Mouse (Mus musculus) gastrocnemius, postnatal 25 days (tissue): Measurements from ENCODE around the gene Lmbr1l. TPM values are rescaled to one million over a fixed set of nuclear protein-coding genes. Genes with fewer than 3 reads are reported as not detected.

Experiments used
- DNase-seq: peaks from one replicate; pipeline ENCODE4 v3.0.0; 2022
- total RNA-seq, 2 experiments: library from RNA; stranded (reverse); gene quantifications; 1 replicate in 1 of 2; 2 replicates in 1 of 2; pipeline ENCODE4 v1.2.3; 2021

The Lmbr1l gene
- total RNA-seq, 2 experiments from 2014 or later = 6.1 to 6.6 TPM

- no peak for DNase-seq
Measured at GRCm38 (mm10) chr15:98895635-98896589, 22.1 kb downstream of the Lmbr1l start.

DNA sequence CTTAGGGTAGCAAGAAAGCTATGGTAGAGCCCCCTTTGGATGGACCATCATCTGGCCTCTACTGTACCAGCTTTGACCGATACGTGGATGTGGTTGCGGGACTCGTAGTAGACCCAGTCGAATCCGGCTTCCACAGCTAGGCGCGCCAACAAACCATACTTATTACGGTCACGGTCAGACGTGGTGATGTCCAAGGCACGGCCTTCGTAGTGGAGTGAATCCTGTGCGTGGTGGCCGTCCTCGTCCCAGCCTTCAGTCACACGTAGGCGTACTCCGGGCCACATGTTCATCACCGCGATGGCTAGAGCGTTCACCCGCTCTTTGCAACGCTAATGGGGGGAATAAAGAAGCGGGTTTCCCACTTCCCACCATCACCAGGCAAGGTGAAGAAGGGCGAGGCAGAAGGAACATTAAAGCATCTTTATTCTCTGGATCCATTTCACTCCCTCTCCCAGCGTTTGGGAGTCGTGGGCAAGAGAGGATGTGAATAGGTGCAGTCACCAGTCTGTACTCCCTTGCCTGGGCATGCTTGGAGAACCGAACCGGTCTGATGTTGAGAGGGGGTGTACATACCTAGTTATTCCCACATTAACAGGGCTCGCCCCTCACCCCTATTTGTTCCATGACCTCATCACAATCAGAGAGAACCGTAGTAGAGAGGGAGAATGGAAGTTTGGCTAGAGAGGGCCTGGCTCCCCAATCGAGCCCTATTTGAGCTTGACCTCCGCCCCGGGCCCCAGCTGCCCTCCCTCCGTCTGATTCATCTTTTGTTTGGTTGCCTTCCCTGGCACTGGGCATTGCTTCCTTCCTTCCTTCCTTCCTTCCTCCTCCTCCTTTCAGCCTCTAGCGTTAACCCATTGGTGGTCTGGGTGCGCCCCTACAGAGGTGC, 23.0 kb downstream of the Lmbr1l start:
- no peak for DNase-seq

- no peak for DNase-seq
Measured at GRCm38 (mm10) chr15:98893940-98894745, 23.9 kb downstream of the Lmbr1l start, which contains the start of gene Rhebl1. TSS of gene Rhebl1 (minus strand) at chr15:98894540.

DNA sequence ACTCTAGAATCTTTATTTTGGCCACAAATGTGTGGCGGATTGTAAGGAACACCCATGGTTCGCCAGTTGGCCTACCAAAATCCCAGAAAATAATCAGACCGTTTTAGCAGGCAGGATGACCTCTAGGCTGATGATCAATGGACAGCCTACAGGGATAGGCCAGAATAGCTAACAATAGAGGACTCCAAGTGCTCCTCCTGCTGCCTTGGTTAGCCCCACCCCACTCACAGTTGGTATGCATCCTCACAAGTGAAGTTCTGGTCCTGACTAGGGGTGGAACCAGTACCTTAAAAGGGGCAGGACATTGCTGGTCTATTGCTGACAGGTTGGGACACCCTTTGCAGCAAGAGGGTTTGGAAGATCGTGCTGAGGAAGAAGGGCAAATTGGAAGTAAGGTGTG, 25.0 kb downstream of the Lmbr1l start:
- no peak for DNase-seq

DNA sequence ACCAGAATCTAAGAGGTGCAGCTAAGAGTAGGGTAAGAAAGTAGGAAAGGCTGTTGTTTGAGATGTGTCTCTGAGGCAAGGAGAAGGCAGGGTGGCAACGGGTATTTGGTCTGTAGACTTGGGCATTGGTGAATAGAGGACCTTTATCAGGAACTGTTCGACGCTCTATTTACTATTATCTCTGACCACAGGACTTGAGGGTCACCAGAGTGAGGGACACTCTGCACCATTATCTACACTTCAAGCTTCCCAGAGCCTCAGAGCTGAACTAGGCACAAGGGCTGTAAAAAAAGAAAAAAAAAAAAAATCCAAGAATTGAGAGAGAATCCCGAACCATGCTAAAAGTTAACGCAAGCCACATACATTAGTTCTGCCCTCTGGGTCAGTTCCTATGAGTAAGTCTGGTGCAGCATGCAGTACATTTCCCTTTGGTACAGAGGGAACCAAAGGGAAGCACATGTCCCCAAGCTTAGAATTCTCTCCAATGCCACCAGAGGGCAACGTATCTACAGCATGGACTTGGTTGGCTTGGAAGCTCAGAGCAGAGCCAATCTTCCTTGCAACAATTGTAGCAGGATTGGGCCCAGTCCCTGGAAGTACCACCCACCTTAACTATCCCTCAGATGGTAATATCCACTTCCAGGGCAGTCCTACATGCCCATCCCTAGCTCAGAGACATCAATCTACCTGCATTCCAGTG, 26.0 kb downstream of the Lmbr1l start:
- DNase-seq = peak; percentile 28

GRCm38 (mm10) chr15:98891198-98891742, 26.8 kb downstream of the Lmbr1l start:
- no peak for DNase-seq

DNA sequence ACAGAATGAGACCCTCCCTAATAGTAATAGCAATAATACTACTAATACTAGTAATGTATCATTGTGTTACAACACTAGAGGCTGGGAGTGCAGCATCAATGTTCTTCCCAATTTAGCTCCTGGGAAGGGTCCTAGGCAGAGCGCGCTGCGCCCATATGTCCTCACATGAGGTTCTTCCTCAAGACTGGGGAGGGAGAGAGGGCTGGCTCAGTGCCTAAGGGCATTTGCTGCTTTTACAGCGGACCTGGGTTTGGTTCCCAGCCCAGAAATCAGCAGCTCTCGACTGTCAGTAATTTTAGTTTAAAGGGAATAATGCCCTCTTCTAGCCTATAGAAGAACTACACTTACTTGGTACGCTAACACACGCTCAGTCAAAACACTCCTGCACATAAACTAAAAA, 30.5 kb downstream of the Lmbr1l start:
- no peak for DNase-seq

DNA sequence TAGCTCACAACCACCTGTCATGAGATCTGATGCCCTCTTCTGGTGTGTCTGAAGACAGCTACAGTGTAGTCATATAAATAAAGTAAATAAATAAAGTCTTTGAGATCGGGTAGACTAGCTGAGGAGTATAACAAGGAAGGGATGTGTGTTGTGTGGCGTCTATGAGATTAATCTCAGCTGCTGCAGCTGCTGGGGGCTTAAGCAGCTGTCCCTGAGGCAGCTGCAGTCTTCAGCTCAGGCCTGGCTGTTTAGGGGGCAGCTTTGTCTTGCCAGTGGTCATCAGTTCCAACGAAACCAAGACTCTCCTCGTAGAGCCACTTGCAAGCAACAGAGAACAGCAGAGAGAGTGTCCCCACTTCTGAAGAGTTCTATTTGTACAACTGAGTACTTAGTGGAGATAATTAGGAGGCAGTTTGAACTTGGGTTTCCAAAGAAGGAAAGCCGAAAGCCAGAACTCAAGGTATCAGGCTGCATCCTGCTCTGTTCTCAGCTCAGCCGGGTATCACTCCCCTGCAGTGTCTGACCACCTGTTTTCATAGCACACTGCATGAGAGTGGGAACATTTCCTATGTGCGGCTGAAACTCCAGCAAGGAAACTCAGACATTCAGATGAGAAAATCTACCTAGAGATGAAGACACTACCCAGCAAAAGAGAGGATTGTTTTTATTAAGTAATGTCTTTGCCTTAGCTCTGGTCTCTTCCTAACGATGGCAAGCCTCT, 31.2 kb downstream of the Lmbr1l start:
- DNase-seq = no peak

DNA sequence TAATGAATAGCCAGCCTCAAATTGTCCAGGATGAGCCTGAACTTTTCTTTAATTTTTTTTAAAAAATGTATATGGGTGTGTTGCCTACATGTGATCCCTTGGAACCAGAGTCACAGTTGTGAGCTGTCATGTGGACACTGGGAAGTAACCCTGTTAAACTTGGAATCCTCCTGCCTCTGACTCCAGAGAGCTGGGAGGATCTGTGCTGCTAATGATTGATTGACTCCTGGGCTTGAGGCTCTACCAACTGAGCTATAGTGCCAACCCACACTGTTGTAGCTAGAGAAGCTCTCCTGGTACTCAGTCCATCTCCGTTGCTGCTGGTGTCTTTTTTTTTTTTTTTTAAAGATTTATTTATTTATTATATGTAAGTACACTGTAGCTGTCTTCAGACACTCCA, 33.9 kb downstream of the Lmbr1l start:
- DNase-seq = no peak

GRCm38 (mm10) chr15:98883661-98884060, 34.4 kb downstream of the Lmbr1l start:
- DNase-seq = no peak

- no peak for DNase-seq
Measured at GRCm38 (mm10) chr15:98881656-98882008, 36.4 kb downstream of the Lmbr1l start.

- DNase-seq = peak; percentile 93
Measured at GRCm38 (mm10) chr15:98880978-98881655, 36.9 kb downstream of the Lmbr1l start.

GRCm38 (mm10) chr15:98877331-98877730, 40.7 kb downstream of the Lmbr1l start:
- DNase-seq = no peak

- peak; percentile 92 for DNase-seq
Measured at GRCm38 (mm10) chr15:98871916-98872888, 45.8 kb downstream of the Lmbr1l start.

- DNase-seq = peak; percentile 46
Measured at GRCm38 (mm10) chr15:98871070-98871915, 46.7 kb downstream of the Lmbr1l start, which contains the start of gene Kmt2d. TSS of gene Kmt2d (minus strand) at chr15:98871204.

GRCm38 (mm10) chr15:98870179-98871069, 47.6 kb downstream of the Lmbr1l start:
- DNase-seq = peak; percentile 69
